Mouse (Mus musculus): ENCODE data around the gene Zfp513.
"Not testable (repeated sequence)": the region's sequence is repeated elsewhere in the genome, so short reads cannot be mapped to it uniquely, and the experiment has no call there.

Gene Zfp513

GRCm38 (mm10) chr5:31201742-31202590 is at the start of gene Zfp513:
Gene Zfp513, minus strand, starts transcription at chr5:31202303.
- DNase-seq (ENCODE audit: low spot score in 2 of 2): peak; percentile 98 to 99

- DNase-seq (ENCODE audit: low spot score in 2 of 2): no peak
These were observed 49.5 kb upstream of the Zfp513 start, which contains the start of gene Krtcap3 for GRCm38 (mm10) chr5:31251541-31252101. Gene Krtcap3, plus strand, starts transcription at chr5:31251691.

- no peak for DNase-seq (ENCODE audit: low spot score in 2 of 2)
These were observed 48.6 kb upstream of the Zfp513 start for GRCm38 (mm10) chr5:31250716-31251115.

- DNase-seq (ENCODE audit: low spot score in 2 of 2): no peak
These were observed 40.1 kb upstream of the Zfp513 start for GRCm38 (mm10) chr5:31242191-31242590.

- no peak for DNase-seq (ENCODE audit: low spot score in 2 of 2)
These were observed 39.5 kb upstream of the Zfp513 start for GRCm38 (mm10) chr5:31241522-31242034.

- DNase-seq (ENCODE audit: low spot score in 2 of 2): peak; percentile 97
These were observed 38.8 kb upstream of the Zfp513 start, which contains the start of the genes Nrbp1 and Gm9970 for GRCm38 (mm10) chr5:31240637-31241521. Gene Nrbp1, plus strand, starts transcription at chr5:31240864. Gene Gm9970, minus strand, starts transcription at chr5:31241232.

GRCm38 (mm10) chr5:31226641-31227040 is 24.5 kb upstream of the Zfp513 start:
- DNase-seq (ENCODE audit: low spot score in 2 of 2): no peak

- no peak for DNase-seq (ENCODE audit: low spot score in 2 of 2)
These were observed 20.6 kb upstream of the Zfp513 start for GRCm38 (mm10) chr5:31222696-31223095.

GRCm38 (mm10) chr5:31221304-31221945 is 19.3 kb upstream of the Zfp513 start:
- DNase-seq (ENCODE audit: low spot score in 2 of 2): no peak

- DNase-seq (ENCODE audit: low spot score in 2 of 2): peak; percentile 97 to 98
These were observed 18.6 kb upstream of the Zfp513 start, which contains the start of gene Ppm1g for GRCm38 (mm10) chr5:31220448-31221303. Gene Ppm1g, minus strand, starts transcription at chr5:31220687.

GRCm38 (mm10) chr5:31219911-31220447 is 17.9 kb upstream of the Zfp513 start:
- no peak for DNase-seq (ENCODE audit: low spot score in 2 of 2)

- no peak for DNase-seq (ENCODE audit: low spot score in 2 of 2)
These were observed 17.4 kb upstream of the Zfp513 start for GRCm38 (mm10) chr5:31219474-31219873.

- no peak for DNase-seq (ENCODE audit: low spot score in 2 of 2)
These were observed 17.0 kb upstream of the Zfp513 start for GRCm38 (mm10) chr5:31219070-31219469.

GRCm38 (mm10) chr5:31218294-31218693 is 16.2 kb upstream of the Zfp513 start:
- no peak for DNase-seq (ENCODE audit: low spot score in 2 of 2)

- DNase-seq (ENCODE audit: low spot score in 2 of 2): not testable (repeated sequence)
These were observed 14.5 kb upstream of the Zfp513 start for GRCm38 (mm10) chr5:31216554-31216953.

- DNase-seq (ENCODE audit: low spot score in 2 of 2): no peak
These were observed 2.3 kb upstream of the Zfp513 start for GRCm38 (mm10) chr5:31204421-31204820.

- no peak for DNase-seq (ENCODE audit: low spot score in 2 of 2)
These were observed 1.8 kb upstream of the Zfp513 start for GRCm38 (mm10) chr5:31203866-31204265.

- no peak for DNase-seq (ENCODE audit: low spot score in 2 of 2)
These were observed 830 bp upstream of the Zfp513 start for GRCm38 (mm10) chr5:31202933-31203332.

- DNase-seq (ENCODE audit: low spot score in 2 of 2): no peak
These were observed 911 bp downstream of the Zfp513 start for GRCm38 (mm10) chr5:31201042-31201741.

Measured in heart, adult 9 months (tissue).